Mouse (Mus musculus): ENCODE results near the gene Arl5a.

Arl5a gene

DNA sequence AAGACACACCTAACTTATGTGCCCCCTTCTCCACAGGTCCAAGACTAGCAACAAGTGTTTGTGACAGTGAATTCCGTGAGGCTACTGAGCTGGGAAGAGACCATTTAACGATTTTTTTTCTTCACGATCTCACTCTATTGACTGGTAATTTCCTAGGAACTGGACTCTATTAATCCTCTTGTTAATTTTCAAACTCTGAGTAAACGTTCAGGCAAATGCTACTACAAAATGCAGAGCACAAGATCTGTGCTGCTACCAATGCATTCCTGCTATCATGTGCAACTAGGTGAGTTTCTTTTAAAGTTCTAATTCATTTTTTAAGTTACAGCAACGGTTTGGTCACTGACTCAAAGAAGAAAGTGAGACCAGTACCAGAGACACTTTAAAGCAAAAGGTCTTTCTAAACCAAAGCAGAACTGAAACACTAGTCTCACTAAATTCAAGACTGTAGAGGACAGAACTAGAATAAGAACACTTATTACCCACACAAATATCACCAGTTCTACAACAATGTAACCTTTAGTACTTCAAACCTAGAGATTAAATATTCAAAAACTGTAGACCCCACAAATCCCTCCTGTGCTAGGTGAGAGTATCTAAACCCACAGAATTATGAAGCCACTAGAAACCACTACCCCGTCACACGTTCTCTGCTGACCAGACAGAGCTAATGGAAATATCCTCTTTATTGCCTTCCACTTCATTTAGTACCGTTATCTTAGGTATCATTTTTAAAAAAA is 1.7 kb downstream of the Arl5a start:
- DNase-seq (ENCODE audit: low spot score) = no peak

DNA sequence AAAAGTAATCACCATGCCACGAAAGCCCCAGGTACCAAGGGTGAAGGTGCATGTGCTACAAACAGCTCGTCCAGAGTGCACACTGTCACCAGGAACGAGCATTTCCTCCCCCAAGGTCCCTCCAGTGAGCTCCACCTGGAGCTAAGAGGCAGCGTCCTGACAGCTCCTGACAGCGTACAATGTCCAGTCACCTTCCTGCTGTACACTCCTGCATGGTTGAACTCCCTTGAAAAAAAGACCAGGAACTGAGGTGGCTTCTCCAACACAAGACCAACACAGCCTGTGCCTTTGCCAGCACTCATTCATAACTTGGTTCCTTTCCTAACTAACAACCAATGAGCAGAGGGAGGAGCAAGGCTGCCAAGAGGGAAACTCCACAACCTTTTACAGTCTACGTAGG is 3.5 kb downstream of the Arl5a start:
- no peak for DNase-seq (ENCODE audit: low spot score)

DNA sequence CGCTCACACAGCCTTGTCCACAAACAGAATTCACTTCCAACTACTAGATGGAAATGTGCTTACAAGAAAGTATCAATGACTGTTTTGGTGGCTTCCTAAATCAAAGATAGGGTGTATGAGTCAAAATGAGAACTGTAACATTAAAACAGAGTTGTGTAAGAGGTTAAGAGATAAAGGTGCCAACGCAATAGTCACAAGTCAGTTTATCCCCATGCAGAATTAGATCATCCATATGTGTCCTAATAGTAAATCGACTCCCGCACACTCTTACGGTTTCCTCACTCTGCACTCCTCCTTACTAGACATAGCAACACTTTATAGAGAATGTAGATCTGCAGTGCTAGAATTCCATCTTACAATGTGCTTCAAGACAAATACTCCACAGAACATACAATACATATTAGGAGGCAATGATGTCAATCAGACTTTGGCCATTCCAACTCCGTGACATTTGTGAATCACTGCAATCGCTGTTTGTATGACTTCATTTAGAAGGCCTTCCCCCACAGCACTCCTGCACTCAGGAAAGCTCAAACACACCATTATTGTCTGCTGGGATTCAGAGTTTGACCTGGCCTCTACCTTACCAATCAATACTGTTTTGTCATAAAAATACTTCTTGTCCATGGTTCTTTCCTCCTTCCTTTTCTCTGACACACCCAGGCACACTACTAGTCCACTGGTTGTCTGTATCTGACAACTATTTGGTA is 4.5 kb downstream of the Arl5a start:
- no peak for DNase-seq (ENCODE audit: low spot score)

DNA sequence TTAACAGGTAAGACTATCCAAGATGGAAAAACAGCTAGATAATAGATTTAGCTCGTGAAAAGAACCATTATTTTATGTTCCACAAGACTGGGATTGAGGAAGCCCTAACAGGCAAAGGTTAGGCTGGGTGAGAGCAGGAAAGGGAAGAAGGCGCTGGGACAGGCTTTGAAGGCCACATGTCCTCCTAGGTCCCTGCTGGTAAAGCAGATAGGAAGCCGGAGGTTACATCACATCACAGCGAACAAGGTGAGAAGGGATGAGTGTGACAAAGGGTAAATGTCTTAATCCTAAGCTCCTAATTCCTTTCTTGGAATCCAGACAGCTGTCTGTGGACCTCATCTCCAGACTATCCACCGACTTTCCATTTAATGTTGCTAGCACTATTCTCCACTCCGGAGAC is 5.4 kb downstream of the Arl5a start:
- DNase-seq (ENCODE audit: low spot score) = no peak

DNA sequence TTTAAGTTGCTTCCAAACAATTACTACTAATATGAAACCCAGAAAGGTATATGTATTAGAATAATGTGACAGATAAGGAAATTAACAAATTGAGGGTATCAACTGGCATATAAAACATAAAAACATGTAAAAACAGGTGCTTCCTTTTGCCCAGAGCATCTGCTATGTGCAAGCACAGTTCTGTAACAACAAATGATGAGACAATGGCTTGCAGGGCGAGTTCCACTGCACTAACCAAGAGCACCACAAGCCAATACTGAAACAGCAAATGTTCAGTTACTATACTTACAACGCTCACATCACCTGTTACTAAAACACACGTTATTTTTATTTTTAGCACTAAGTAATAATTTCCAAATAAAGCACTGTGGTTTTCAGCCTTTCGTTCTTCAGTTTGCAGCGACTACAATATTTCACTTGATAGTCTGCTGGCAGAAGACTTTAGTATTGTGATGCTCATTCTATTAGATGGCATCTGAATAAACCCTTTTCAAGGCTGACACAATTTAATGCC is 12.1 kb downstream of the Arl5a start:
- no peak for DNase-seq (ENCODE audit: low spot score)

DNA sequence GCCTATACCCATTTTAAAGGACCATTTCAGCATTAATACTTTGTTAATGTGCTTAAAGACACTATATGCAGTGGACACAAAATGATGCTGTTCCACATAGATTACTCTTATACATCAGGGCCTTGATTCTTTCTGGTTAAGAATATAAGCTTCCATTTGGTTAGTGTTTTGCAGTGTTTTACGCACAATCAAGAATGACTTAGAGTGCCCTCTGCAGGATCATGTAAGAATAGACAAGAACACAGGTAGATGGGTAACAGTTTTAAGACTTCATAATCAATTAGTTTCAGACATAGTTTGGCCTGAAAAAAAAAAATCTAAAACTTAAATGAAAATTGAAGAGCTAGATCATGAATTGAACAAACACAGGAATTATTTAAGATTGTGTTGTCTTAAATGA is 18.2 kb downstream of the Arl5a start:
- no peak for DNase-seq (ENCODE audit: low spot score)

DNA sequence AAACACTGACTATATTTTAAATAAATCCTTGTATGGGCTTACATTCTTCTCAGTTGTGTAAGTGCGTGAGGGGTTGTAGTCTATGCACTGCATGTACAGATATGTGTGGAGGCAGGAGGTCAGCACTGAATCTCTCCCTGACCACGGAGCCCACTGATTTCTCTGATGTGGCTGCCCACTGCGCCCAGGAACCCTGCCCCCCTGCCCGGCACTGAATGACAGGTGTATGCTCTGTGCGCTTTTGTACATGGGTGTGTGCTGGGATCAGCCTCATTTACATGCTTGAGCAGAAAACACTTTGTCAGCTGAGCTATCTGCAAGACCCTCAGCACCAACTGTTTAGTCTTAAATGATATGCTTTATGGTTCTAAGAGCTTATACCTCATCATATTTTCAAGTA is 19.5 kb downstream of the Arl5a start:
- no peak for DNase-seq (ENCODE audit: low spot score)

DNA sequence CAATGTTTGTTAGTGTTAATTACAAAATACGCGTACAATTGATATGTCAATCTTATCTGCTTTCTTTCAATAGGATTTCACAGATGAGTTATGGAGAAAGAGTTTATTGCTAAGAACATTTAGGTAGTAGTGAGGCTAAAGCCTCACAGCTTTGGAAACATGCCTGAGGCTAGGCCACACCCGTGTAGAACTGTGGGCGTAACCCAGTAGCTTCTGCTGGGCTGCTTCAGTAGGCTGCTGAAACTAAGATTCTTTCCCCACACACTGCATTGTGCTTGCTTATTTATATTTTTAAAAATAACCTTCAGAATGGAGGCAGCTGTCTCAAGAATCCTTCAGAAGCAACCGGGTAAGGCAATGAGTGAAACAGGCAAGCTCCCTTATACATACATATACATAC is 30.2 kb downstream of the Arl5a start:
- DNase-seq (ENCODE audit: low spot score) = no peak

DNA sequence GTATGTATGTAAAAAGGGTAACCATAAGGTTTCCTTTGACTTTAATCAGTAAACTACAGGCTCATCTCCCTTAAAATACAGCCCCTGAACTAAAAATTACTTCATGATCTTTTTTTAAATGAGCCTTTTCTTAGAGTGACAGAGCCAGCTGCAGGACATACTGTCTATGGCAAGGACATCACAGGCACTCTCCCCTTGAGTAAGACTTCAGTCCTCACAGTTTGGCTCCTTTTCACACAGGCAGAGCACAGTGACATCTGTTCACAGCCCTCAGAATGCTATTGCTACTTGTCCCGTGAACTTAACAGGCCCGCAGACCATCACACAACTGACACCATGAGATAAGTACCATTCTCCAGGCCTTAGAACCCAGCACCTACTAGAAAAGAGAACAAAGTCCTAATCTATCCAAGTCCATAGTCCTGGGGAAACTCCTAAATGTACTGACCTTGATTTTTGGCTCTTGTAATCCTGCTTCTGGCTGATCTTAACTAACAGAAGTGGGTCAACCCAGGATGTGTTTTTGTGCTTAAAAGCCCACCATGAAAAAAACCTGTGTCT is 34.2 kb downstream of the Arl5a start:
- DNase-seq (ENCODE audit: low spot score) = no peak

DNA sequence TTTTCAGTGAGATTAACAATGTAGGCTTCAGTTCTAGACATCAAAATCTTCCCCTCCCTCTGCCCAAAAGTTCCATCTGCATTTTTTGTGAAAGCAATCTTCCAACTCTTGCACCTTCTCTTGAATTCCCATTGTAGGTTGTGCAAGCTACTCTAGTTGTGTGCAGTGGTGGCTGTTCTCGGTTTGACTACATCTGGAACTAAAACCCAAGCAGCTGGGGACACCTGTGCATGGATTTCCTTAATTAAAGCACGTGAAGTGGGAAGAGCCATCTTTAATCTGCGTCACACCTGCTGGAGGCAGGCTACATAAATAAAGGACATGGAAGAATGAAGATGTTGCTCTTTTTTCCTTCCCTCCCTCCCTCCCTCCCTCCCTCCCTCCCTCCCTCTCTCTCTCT is 34.7 kb downstream of the Arl5a start:
- no peak for DNase-seq (ENCODE audit: low spot score)

DNA sequence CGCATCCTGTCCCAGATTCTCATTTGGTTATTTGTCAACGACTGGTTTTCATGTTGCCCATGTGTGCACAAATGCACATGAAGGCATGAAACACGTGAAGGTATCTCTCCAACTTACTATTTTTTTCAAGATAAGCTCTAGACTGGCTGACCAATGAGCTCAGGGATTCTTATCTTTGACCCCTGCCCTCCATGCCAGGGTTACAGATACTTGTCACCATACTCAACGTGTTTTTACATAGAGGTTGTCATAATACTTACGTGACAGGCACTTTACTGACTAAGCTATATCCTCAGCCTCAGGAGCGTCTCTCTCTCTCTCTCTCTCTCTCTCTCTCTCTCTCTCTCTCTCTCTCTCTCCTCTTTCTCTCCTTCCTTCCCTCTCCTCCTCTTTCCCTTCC is 38.2 kb downstream of the Arl5a start:
- DNase-seq (ENCODE audit: low spot score) = no peak

DNA sequence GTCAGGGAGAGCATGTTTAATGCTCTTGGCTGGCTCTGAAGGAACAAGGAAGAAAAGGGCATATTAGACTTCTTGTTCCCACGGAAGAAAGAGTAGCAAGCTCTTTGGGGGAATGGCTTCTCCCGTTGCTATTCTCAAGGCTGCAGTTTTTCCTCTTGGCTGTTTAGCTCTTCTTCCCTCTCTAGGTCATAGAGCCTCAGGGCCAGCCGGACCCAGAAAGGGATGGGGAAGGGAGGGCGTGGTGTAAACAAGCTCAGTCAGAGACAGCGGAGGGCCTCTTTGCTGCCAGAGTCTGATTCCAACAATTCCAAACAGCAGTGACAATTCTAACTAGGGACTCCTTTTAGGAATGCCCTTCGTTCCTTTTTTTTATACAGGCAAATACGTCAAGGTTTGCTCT is 38.7 kb downstream of the Arl5a start:
- peak; percentile 11 for DNase-seq (ENCODE audit: low spot score)

DNA sequence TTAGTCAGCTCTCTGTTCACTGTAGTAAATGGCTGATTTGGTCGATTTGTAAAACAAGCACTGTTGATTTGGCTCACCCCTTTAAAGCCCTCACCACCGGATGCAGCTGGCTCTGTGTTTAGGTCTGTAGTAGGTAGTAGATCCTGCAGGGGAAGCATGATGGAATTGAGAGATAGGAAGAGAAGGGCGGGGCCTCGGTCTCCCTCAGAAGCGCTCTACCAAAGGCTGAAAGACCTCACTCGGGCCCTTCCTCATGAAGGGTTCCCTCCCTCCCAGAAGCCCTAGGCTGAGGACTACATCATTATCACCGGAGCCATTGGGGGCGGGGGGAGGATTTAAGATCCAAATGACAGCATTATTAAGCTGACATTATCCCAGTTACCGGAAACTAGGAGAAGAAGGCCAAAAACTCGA is 45.8 kb downstream of the Arl5a start:
- DNase-seq (ENCODE audit: low spot score) = no peak

DNA sequence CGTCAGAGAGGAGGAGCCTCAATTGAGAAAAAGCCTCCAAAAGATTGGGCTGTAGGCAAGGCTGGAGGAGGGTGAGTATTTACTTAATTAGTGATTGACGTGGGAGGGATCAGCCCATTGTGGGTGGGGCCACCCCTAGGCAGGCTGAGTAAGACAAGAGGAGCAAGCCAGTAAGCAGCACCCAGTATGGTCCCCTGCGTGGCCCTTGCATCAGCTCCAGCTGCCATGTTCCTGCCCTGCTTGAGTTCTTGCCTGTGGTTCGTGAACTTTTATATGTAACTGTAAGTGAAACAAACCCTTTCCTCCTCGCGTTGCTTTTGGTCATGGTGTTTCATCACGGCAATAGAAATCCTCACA is 46.3 kb downstream of the Arl5a start, which contains the start of gene Neb:
Gene Neb, minus strand, starts transcription at position 27 of the 357 bp plus-strand sequence.
- DNase-seq (ENCODE audit: low spot score) = no peak

DNA sequence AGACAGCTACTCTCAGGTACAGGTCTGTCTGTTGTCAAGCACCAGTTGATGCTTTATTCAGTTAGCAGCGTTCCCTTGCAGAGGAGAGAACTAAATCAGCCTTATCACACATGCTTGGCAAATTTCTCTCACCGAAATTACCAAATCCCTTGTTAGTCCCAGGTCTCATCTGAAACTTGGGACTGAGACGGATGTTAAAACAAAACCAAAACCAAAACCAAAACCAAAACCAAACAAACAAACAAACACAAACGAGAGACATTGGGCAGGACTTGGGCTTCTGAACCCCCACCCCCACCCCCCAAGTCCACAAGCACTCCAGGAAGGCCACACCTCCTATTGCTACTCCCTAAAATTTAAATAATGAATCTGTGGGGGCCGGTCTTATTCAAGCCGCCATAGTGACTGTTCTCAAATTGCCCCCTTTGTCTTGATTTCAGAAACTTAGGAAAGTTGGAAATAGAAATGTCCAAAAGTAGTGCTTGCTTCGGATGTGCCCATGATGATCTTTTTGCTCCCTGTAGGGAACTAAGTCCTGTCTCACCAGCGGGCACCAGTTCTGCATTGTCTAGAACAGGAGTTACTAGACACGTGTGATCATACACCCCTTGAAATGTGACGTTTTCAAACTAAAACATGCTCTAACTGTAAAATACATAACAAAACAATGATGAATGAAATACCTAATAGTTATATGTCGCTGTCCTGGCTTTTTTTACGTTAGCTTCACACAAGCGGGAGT is 46.8 kb downstream of the Arl5a start:
- no peak for DNase-seq (ENCODE audit: low spot score)

DNA sequence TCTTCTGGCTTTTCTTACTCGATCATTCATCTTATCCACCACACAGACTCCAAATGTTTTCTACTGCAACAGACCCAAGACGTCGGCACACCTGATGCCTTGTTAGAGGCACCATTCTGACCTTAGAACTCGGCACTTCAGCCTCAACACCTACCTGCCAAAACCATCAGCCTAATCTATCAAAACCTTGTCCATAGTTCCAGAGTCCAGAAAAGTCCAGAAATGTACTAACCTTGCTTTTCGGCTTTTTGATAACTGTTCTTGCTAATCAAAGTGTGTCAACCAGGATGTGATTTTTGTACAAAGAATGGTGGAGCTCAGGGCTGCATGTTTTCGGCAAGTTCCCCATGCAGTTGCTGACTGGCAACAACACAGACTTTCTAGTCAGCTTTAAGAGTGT is 50.0 kb downstream of the Arl5a start:
- no peak for DNase-seq (ENCODE audit: low spot score)

DNA sequence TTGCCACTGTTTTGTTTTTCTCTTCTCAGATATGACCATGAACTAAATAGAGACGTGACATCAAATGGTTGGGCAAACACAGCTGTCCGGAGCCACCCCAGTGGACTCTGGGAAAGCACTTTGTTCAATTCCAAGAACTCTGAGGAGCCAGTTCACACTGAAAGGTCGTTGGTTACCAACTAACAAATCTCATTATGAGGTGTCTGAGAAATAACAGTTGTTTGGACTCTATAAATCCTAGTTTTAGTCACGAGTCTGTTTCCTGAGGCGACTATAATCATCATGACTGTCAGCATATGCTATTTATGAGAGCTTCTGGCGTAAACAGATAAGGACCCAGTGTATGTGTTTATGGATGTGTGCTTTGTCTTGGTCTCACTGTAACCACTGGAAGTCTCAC is 52.2 kb downstream of the Arl5a start:
- DNase-seq (ENCODE audit: low spot score) = no peak

DNA sequence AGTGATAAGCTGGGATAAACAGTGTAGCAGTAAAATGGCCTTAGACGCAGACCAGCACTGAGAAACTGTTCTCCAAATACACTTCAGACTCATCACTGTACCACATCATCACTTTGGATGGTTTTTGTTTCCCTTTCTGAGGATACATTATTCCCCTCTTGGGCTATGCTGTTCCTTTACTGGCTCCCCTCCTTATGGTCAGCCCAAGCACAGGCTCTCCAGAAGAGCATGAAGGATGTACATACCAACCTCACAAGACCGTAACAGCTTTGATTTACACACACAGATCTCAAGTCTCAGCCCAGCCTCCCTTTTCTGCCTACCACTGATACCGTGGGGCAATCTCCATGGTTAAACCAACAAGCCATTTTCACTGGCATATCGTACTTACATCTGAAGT is 52.6 kb downstream of the Arl5a start:
- no peak for DNase-seq (ENCODE audit: low spot score)

DNA sequence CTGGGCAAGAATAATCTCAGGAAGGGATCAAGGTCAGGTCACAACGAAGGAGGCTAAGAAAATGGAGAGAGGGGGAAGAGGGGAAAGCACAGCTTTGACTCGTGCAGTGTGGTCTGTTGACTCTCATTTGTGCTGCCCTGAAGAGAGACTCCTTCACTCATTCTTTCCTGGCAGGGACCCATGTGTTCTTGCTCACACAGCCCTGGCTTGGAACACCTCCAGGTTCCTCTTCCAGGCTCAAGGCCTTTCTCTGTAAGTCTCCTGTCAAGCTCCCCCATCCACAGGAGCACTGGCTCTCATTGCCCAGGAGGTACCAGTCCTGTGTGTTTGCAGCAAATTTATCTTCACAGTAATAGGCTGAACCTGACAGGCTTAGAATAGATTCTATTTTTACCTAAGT is 53.6 kb downstream of the Arl5a start:
- peak; percentile 52 for DNase-seq (ENCODE audit: low spot score)

DNA sequence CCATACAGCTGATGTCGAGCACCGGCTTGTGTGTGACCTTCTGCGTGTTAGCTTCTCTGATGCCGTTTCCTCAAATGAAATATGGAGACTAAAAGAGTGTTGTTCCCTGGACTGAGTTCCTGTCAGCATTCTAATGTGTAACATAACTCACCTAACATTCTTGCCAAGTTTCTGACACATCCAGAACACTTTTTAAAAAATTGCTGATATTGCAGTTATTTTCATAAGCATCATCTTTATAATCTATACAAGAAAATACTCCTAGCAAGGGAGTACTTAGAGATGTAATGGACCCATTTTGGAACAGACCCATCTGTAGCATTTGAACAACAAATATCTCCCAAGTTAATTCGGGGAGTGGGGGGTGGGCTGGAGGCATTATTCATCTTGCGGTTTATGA is 55.1 kb downstream of the Arl5a start:
- DNase-seq (ENCODE audit: low spot score) = no peak

DNA sequence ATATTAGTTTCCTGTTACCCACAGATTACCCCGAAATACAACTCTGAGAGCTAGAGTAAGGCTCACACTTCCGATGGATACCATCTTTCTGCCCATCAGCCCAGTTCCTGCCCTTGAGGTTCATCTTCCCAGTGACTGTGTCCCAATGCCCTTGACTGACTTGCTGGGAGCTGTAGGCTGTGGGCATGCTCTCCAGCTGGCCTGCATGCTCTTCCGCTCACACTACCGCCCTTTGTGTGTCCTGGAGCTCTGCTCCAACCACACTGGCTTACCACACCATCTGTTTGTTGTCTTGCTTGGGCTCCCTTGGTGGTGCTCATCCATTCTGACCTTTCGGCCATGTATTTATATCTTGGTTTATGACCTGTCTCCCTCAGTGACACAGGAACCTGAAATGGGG is 57.0 kb downstream of the Arl5a start:
- no peak for DNase-seq (ENCODE audit: low spot score)

DNA sequence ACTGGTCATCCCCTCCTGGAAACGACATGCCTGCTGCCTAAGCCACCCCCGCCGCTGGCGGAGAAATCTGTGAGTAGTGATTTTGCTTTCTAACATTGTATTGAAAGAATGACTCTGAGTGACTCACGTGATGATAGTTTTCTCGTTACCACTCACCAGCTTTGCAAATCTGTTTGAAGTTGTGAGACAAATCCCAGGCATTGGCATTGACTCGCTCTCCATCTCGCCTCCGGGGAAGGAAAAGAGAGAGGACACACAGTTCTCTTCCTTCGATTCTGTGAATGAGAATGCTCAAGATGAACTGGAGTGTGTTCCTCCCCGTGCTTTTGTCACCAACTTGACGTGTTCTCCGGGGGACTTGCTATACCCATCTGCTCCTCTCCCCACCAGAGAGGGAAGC is 57.5 kb downstream of the Arl5a start:
- DNase-seq (ENCODE audit: low spot score) = no peak

DNA sequence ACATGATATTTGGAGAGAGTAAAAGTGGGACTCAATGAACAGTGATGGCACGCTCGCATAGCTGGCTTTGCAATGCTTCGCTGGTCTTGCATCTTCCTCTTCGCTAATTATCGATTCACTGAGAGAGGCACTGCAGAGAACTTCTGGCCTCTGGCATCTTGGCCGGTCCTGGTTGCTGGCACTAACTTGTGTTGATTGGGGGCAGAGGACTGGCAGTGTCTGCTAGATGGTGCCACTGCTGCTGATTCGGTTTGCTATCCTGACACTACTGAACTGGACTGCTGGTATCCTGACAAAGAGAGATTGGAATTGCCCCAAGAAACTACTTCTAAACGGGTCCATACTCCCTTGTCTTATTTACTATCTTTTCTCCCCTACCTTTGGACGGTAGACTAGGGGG is 63.6 kb downstream of the Arl5a start:
- DNase-seq (ENCODE audit: low spot score) = no peak

All from urinary bladder, postnatal 14 days (tissue).